Mouse (Mus musculus) liver, embryonic 11.5 days (tissue): ENCODE measurements around the gene Nup155. TPM values are rescaled to one million over a fixed set of nuclear protein-coding genes. Genes with fewer than 3 reads are reported as not detected.
"Not testable (repeated sequence)": the region's sequence is repeated elsewhere in the genome, so short reads cannot be mapped to it uniquely, and the experiment has no call there.

ENCODE experiments used
- ATAC-seq: fragments of 200-750 bp; cut with Nextera tagmentation; replicated peaks from 2 replicates; pipeline ENCODE4 v1.8.0; 2017; ENCODE audit warnings: moderate number of reproducible peaks, mild to moderate bottlenecking, moderate TSS enrichment, moderate library complexity; ENCODE audit not compliant: low FRiP score
- DNase-seq: peaks from one replicate; pipeline ENCODE4 v3.0.0-alpha.2; 2017; ENCODE audit warnings: low spot score
- H3K27ac ChIP-seq: fragments of 300-500 bp; sonication (generic); 2 replicates; pipeline ENCODE4 v1.5.1; 2014; ENCODE audit warnings: mild to moderate bottlenecking, low read depth, low read length, control low read depth
- H3K27me3 ChIP-seq: fragments of 300-500 bp; sonication (generic); replicated peaks from 2 replicates; pipeline ENCODE4 v1.6.1; 2014; ENCODE audit warnings: low read length, mixed read lengths; ENCODE audit not compliant: control insufficient read depth, insufficient read depth
- H3K36me3 ChIP-seq: fragments of 300-500 bp; sonication (generic); 2 replicates; pipeline ENCODE4 v1.6.1; 2014; ENCODE audit warnings: mild to moderate bottlenecking, low read length, moderate library complexity, mixed read lengths; ENCODE audit not compliant: control insufficient read depth, insufficient read depth
- H3K4me1 ChIP-seq: fragments of 300-500 bp; sonication (generic); replicated peaks from 2 replicates; pipeline ENCODE4 v1.6.1; 2014; ENCODE audit warnings: low read length, mixed read lengths; ENCODE audit not compliant: control insufficient read depth, insufficient read depth
- H3K4me2 ChIP-seq: fragments of 300-500 bp; sonication (generic); 2 replicates; pipeline ENCODE4 v1.6.1; 2014; ENCODE audit warnings: mild to moderate bottlenecking, control low read depth, moderate library complexity
- H3K4me3 ChIP-seq: fragments of 300-500 bp; sonication (generic); 2 replicates; pipeline ENCODE4 v1.5.1; 2014; ENCODE audit warnings: low read depth, low read length, control low read depth
- H3K9ac ChIP-seq: fragments of 300-500 bp; sonication (generic); 2 replicates; pipeline ENCODE4 v1.6.1; 2014; ENCODE audit warnings: low read depth, low read length, control low read depth
- H3K9me3 ChIP-seq: fragments of 300-500 bp; sonication (generic); 2 replicates; pipeline ENCODE4 v1.6.1; 2016; ENCODE audit warnings: low read length, inconsistent platforms, mixed read lengths; ENCODE audit not compliant: control insufficient read depth
- WGBS: fragments of 180-500 bp; shearing (Covaris S2); extraction: QIAGEN DNeasy Blood & Tissue Kit; methylation state at CpG from one replicate; pipeline ENCODE4 v1.1.7; 2014; 5-methylcytosine and 5-hydroxymethylcytosine counted together
- polyA plus RNA-seq: library from polyadenylated mRNA; unstranded; fragments of >200 nt; fragmentation: Nextera tagmentation; extraction: Ambion mirVana; gene quantifications from 2 replicates; pipeline ENCODE4 v1.2.1, GENCODE M21; 2014

Nup155 gene
- polyA plus RNA-seq, 1 experiment from 2014 or later = 32.1 TPM

DNA sequence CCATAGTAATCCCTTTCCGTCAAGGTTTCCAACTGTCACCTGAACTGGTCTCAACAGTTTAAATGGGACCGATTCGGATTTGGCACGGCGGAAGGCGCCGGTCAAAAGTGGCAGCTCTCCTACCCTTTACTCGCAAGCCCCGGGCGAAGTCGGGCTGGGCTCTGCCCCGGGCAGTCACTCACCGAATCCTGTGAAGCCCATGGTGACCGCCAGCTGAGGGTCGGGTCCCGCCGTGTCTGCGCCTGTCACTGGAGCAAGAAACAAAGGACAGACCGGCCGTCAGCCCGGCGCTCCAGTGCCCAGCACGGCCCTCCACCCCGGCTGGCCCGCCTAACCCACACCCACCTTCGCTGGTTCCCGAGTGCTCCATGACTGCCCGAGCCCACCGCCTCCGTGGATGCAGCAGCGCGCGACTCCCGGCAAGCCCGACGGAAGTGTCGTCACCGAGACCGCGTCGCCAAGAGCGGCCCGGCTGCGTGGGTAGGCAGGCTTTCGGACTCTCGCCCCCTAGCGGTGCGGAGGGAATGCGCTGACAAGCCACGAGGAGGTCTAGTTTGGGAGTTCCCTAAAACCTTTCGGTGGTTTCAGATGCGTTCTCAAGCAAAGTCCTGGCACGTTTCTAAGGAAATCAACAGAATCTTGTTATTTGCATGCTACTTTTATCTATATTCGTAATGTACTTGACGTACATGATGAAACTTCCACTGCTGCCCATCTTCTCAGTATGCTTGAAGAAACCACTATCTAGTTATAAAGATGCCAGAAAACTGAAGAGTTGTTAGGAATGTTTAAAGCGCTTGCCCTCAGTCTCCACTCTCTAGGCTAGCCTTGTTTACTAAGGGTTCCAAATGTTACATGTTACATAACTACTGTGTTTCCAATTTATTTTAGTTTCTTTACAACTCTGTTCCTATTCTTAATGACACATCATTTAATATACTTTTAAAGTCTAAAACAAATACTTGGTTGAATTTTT lies 10.0 kb upstream of the Nup155 start, which contains the start of gene Wdr70:
TSS of gene Wdr70 (minus strand) at position 436 of the 976 bp plus-strand sequence.
- ATAC-seq (peak; percentile 88), DNase-seq (peak; percentile 99)
- Histone ChIP-seq H3K4me2 (peak within 1 kb of the TSS; percentile 68), H3K9me3 (no peaks in the 10 kb centered on the region), H3K4me1 (no peaks in the 10 kb centered on the region), H3K27me3 (no peaks in the 10 kb centered on the region), H3K9ac (peak within 1 kb of the TSS; percentile 86), H3K27ac (no peak within 1 kb of the TSS), H3K4me3 (peak within 1 kb of the TSS; percentile 90), H3K36me3 (peaks cover 5% of the 10 kb centered on the region; the same call in 1 of the 2 replicates)
- WGBS = 2% methylated on average over 56 of the region's 56 CpGs

DNA sequence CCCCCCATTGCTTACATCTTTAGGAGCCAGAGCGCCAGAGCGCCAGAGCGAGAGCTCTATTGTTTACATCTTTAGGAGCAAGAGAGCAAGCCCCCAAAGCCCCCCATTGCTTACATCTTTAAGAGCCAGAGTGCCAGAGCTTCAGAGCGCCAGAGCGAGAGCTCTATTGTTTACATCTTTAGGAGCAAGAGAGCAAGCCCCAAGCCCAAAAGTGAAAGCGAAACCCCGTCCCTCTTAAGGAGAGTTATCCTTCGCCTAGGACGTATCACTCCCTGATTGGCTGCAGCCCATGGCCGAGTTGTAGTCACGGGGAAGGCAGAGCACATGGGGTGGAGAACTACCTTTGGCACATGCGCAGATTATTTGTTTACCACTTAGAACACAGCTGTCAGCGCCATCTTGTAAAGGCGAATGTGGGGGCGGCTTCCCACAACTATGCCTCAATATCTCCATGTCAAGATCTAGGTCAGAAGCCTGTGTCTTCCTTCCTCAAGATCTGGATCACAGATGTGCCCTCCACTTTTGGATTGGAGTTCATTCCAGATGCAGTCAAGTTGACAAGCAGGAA lies 7.0 kb upstream of the Nup155 start:
- H3K9me3 ChIP-seq, H3K36me3 ChIP-seq, ATAC-seq, H3K9ac ChIP-seq, H3K4me1 ChIP-seq, H3K27ac ChIP-seq, DNase-seq, H3K4me2 ChIP-seq, H3K27me3 ChIP-seq, H3K4me3 ChIP-seq: not testable (repeated sequence)
- 87% methylated on average over 14 of the region's 15 CpGs for WGBS

DNA sequence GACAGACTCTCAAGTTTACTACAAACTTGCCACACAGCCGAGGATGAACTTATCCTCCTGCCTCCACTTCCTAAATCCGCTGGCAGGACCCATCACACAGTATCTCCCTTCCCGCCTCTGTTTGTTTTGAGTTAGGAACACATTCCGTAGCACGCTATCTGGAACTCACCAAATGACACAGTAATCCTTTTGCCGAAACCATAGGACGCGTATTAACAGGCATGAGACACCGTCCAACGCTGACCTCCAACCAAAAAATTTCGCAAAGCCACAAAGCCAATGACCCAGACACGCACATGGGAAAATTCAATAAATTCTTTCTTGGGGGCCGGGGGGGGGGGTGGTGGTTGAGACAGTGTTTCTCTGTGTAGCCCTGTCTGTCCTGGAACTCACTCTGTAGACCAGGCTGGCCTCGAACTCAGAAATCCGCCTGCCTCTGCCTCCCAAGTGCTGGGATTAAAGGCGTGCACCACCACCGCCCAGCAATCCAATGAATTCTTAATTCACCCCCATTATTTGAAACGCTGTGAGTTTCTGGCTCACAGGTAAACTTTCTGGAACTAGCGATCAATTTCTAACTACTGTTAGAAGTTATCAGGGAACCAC lies 610 bp upstream of the Nup155 start:
- H3K4me3 ChIP-seq = peak overlapping the region; percentile 72
- peak overlapping the region; percentile 86 for H3K9ac ChIP-seq
- H3K4me2 ChIP-seq = peak overlapping the region; percentile 65
- DNase-seq = no peak
- peak overlapping the region; percentile 75 for H3K27ac ChIP-seq
- H3K4me1 ChIP-seq = peaks cover 7% of the 10 kb centered on the region
- H3K27me3 ChIP-seq = no peaks in the 10 kb centered on the region
- no peaks in the 10 kb centered on the region for H3K9me3 ChIP-seq
- H3K36me3 ChIP-seq = peaks cover 12% of the 10 kb centered on the region
- ATAC-seq = peak; percentile 22
- 44% methylated on average over 19 of the region's 19 CpGs for WGBS

GRCm38 (mm10) chr15:8109782-8110181 lies 709 bp downstream of the Nup155 start:
- peak overlapping the region; percentile 75; the same call in 1 of the 2 replicates for H3K27ac ChIP-seq
- WGBS = 1% methylated on average over 8 of the region's 8 CpGs

DNA sequence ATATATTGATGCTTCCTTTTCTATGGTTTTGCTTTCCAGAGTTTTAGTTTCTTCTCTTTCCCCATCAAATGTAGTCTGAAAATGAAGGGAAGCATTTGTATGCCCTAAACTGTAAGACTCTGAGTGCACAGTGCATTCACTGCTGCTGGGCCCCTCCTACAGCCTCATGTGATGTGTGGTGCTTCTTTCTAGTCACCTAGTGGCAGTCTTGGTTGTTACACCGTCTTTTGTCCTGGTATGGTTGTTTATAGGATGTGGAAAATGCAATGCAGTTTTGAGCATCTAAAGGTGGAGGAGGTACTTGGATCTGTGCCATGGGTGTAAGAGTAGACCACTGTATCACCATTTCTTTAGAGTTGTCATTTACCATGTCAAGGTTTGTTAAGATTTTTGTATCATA lies 20.2 kb downstream of the Nup155 start:
- Histone ChIP-seq H3K4me3 (no peak overlapping the region), H3K9me3 (no peaks in the 10 kb centered on the region), H3K9ac (no peak overlapping the region), H3K4me1 (no peaks in the 10 kb centered on the region), H3K27me3 (no peaks in the 10 kb centered on the region), H3K36me3 (peaks cover 45% of the 10 kb centered on the region), H3K27ac (no peak overlapping the region), H3K4me2 (no peak overlapping the region)
- DNase-seq = no peak
- 78% methylated on average over 1 of the region's 1 CpGs for WGBS
- ATAC-seq = no peak

More at GRCm38 (mm10) chr15:8109782-8110181, 709 bp downstream of the Nup155 start:
- no peaks in the 10 kb centered on the region for H3K9me3 ChIP-seq
- peak overlapping the region; percentile 72 for H3K4me3 ChIP-seq
- peak overlapping the region; percentile 86 for H3K9ac ChIP-seq
- DNase-seq (no peak), ATAC-seq (no peak)
- H3K4me2 ChIP-seq = peak overlapping the region; percentile 63
- no peaks in the 10 kb centered on the region for H3K27me3 ChIP-seq
- H3K36me3 ChIP-seq = peaks cover 17% of the 10 kb centered on the region
- H3K4me1 ChIP-seq = peaks cover 7% of the 10 kb centered on the region

DNA sequence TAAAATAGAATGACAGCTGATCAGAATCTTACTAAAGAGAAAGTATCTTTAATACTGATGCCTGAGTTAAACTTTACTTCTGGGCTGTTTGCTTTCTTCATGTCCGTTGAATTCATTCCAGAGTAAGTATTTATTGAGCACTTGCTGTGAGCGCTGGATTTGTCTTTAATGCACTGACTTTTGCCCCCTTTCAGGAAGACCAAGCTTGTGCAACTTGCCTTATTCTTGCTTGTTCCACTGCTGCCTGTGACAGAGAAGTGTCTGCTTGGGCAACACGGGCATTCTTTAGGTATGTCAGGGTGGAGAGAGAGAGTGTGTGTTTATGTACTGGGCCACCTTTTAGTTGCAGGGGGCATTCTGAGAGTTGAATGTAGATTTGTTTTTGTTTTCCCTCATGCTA lies 22.2 kb downstream of the Nup155 start:
- H3K27me3 ChIP-seq = no peaks in the 10 kb centered on the region
- H3K4me2 ChIP-seq = no peak overlapping the region
- no peak overlapping the region for H3K27ac ChIP-seq
- no peaks in the 10 kb centered on the region for H3K4me1 ChIP-seq
- DNase-seq = no peak
- no peak for ATAC-seq
- no peak overlapping the region for H3K9ac ChIP-seq
- no peak overlapping the region for H3K4me3 ChIP-seq
- WGBS = 93% methylated on average over 3 of the region's 3 CpGs
- H3K9me3 ChIP-seq = no peaks in the 10 kb centered on the region
- peaks cover 56% of the 10 kb centered on the region for H3K36me3 ChIP-seq

DNA sequence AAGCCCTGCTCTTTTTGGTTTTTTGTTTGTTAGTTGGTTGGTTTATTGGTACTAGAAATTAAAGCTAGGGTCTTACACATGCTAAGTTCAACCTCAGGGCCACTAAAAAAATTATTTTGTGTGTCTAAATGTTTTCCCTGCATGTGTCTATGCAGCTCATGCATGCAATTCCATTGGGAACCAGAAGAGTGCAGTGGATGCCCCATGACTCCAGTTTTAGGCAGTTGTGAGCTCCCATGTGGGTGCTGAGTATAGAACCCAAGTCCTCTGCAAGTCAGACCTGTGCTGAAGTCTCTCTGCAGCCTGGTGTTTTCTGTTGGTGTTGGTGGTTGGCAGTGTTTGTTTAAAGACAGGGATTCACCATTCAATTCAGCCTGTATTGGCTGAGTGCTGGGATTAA lies 22.7 kb downstream of the Nup155 start:
- Histone ChIP-seq H3K4me3 (no peak overlapping the region), H3K27ac (no peak overlapping the region), H3K4me1 (no peaks in the 10 kb centered on the region), H3K27me3 (no peaks in the 10 kb centered on the region), H3K36me3 (peaks cover 57% of the 10 kb centered on the region), H3K4me2 (no peak overlapping the region), H3K9me3 (no peaks in the 10 kb centered on the region), H3K9ac (no peak overlapping the region)
- DNase-seq = no peak
- no peak for ATAC-seq

DNA sequence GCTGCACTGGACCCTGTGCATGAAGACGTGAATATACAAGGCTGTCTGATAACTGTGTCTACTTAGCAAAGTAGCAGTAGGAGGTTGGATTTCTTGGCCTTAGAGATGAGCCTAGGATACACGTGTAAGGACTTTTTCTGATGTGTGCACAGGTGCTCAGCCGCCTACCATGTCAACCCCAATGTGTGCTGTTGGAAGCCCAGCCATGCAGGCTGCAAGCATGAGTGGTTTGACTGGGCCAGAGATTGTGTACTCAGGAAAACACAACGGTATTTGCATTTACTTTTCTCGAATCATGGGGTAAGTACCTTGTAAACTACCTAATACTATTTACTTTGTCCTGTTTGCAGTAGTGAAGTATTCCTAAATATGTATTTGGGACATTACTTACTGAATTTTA lies 26.5 kb downstream of the Nup155 start:
- H3K27ac ChIP-seq = no peak overlapping the region
- ATAC-seq = no peak
- WGBS = 87% methylated on average over 5 of the region's 5 CpGs

More for the DNA sequence above, 26.5 kb downstream of the Nup155 start:
- no peaks in the 10 kb centered on the region for H3K27me3 ChIP-seq
- H3K36me3 ChIP-seq = peaks cover 55% of the 10 kb centered on the region
- no peaks in the 10 kb centered on the region for H3K4me1 ChIP-seq
- no peak overlapping the region for H3K4me3 ChIP-seq
- H3K4me2 ChIP-seq = no peak overlapping the region
- H3K9ac ChIP-seq = no peak overlapping the region
- no peaks in the 10 kb centered on the region for H3K9me3 ChIP-seq
- no peak for DNase-seq
